Mouse (Mus musculus) neural tube, embryonic 14.5 days (tissue): ENCODE measurements at regions not wholly inside any gene's neighbourhood (a gene's known extent, or its start where the extent isn't known, plus 50 kb on each side); places are given as distances from the start of the nearest gene placed in this dataset.
A peak's percentile ranks its signal among the peaks of the same experiment; 100 is the strongest.

Source experiments
- ATAC-seq: fragments of 200-750 bp; cut with Nextera tagmentation; 2 replicates; pipeline ENCODE4 v1.8.0; 2017; ENCODE audit warnings: low read depth, mild to moderate bottlenecking, moderate TSS enrichment, moderate library complexity
- H3K27ac ChIP-seq: fragments of 300-500 bp; sonication (generic); 2 replicates; pipeline ENCODE4 v1.5.1; 2014; ENCODE audit warnings: low read depth, mild to moderate bottlenecking, control low read depth, low read length, moderate library complexity, mixed read lengths
- H3K27me3 ChIP-seq: fragments of 300-500 bp; sonication (generic); 2 replicates; pipeline ENCODE4 v1.6.1; 2014; ENCODE audit warnings: low read length; ENCODE audit not compliant: control insufficient read depth, insufficient read depth
- H3K36me3 ChIP-seq: fragments of 300-500 bp; sonication (generic); 2 replicates; pipeline ENCODE4 v1.6.1; 2014; ENCODE audit warnings: low read length, mixed read lengths; ENCODE audit not compliant: control insufficient read depth, insufficient read depth
- H3K4me1 ChIP-seq: fragments of 300-500 bp; sonication (generic); 2 replicates; pipeline ENCODE4 v1.6.1; 2014; ENCODE audit warnings: low read length; ENCODE audit not compliant: control insufficient read depth, insufficient read depth
- H3K4me2 ChIP-seq: fragments of 300-500 bp; sonication (generic); 2 replicates; pipeline ENCODE4 v1.6.1; 2014; ENCODE audit warnings: mild to moderate bottlenecking, low read depth, low read length, control low read depth
- H3K4me3 ChIP-seq: fragments of 300-500 bp; sonication (generic); 2 replicates; pipeline ENCODE4 v1.5.1; 2014; ENCODE audit warnings: low read depth, low read length, control low read depth, mixed read lengths
- H3K9ac ChIP-seq: fragments of 300-500 bp; sonication (generic); replicated peaks from 2 replicates; pipeline ENCODE4 v1.6.1; 2014; ENCODE audit warnings: low read depth, mild to moderate bottlenecking, control low read depth, low read length, mixed read lengths
- H3K9me3 ChIP-seq: fragments of 300-500 bp; sonication (generic); 2 replicates; pipeline ENCODE4 v1.6.1; 2016; ENCODE audit warnings: low read length; ENCODE audit not compliant: control insufficient read depth
- WGBS: fragments of 180-500 bp; shearing (Covaris S2); extraction: QIAGEN DNeasy Blood & Tissue Kit; methylation state at CpG from one replicate; pipeline ENCODE4 v1.1.7; 2014; 5-methylcytosine and 5-hydroxymethylcytosine counted together

GRCm38 (mm10) chr15:96769751-96770150, 70.2 kb upstream of the Slc38a2 start:
- Histone ChIP-seq H3K4me1 (no peaks in the 10 kb centered on the region), H3K9ac (no peak overlapping the region), H3K36me3 (no peaks in the 10 kb centered on the region), H3K9me3 (no peaks in the 10 kb centered on the region), H3K4me3 (no peak overlapping the region), H3K27me3 (no peaks in the 10 kb centered on the region), H3K4me2 (no peak overlapping the region), H3K27ac (no peak overlapping the region)
- ATAC-seq = no peak
- WGBS = 89% methylated on average over 11 of the region's 11 CpGs

GRCm38 (mm10) chr15:96768301-96768993, 68.9 kb upstream of the Slc38a2 start:
- peak; percentile 41; the same call in 1 of the 2 replicates for ATAC-seq
- WGBS = 76% methylated on average over 19 of the region's 19 CpGs

GRCm38 (mm10) chr15:96767188-96767587, 67.7 kb upstream of the Slc38a2 start:
- H3K4me3 ChIP-seq = no peak overlapping the region
- no peak overlapping the region for H3K27ac ChIP-seq
- H3K9ac ChIP-seq = no peak overlapping the region
- H3K36me3 ChIP-seq = no peaks in the 10 kb centered on the region
- H3K27me3 ChIP-seq = no peaks in the 10 kb centered on the region
- no peak overlapping the region for H3K4me2 ChIP-seq
- ATAC-seq = no peak
- no peaks in the 10 kb centered on the region for H3K9me3 ChIP-seq
- WGBS = 92% methylated on average over 5 of the region's 5 CpGs
- no peaks in the 10 kb centered on the region for H3K4me1 ChIP-seq

More at GRCm38 (mm10) chr15:96768301-96768993, 68.9 kb upstream of the Slc38a2 start:
- no peak overlapping the region for H3K27ac ChIP-seq
- no peak overlapping the region for H3K9ac ChIP-seq
- H3K36me3 ChIP-seq = no peaks in the 10 kb centered on the region
- H3K4me3 ChIP-seq = no peak overlapping the region
- no peak overlapping the region for H3K4me2 ChIP-seq
- no peaks in the 10 kb centered on the region for H3K9me3 ChIP-seq
- H3K27me3 ChIP-seq = no peaks in the 10 kb centered on the region
- no peaks in the 10 kb centered on the region for H3K4me1 ChIP-seq

GRCm38 (mm10) chr15:96766238-96766637, 66.7 kb upstream of the Slc38a2 start:
- Histone ChIP-seq H3K9me3 (no peaks in the 10 kb centered on the region), H3K36me3 (no peaks in the 10 kb centered on the region), H3K4me3 (no peak overlapping the region), H3K27ac (no peak overlapping the region), H3K4me2 (no peak overlapping the region), H3K4me1 (no peaks in the 10 kb centered on the region), H3K27me3 (no peaks in the 10 kb centered on the region), H3K9ac (no peak overlapping the region)
- 98% methylated on average over 9 of the region's 9 CpGs for WGBS
- ATAC-seq = no peak

GRCm38 (mm10) chr15:96763611-96764010, 64.1 kb upstream of the Slc38a2 start:
- Histone ChIP-seq H3K27ac (no peak overlapping the region), H3K36me3 (no peaks in the 10 kb centered on the region), H3K4me3 (no peak overlapping the region), H3K9ac (no peak overlapping the region), H3K27me3 (no peaks in the 10 kb centered on the region), H3K4me2 (no peak overlapping the region), H3K4me1 (no peaks in the 10 kb centered on the region), H3K9me3 (no peaks in the 10 kb centered on the region)
- 81% methylated on average over 1 of the region's 1 CpGs for WGBS
- ATAC-seq = no peak

- H3K4me1 ChIP-seq = no peaks in the 10 kb centered on the region
- no peak overlapping the region for H3K4me3 ChIP-seq
- H3K27ac ChIP-seq = no peak overlapping the region
- H3K9ac ChIP-seq = no peak overlapping the region
- H3K9me3 ChIP-seq = no peaks in the 10 kb centered on the region
- H3K36me3 ChIP-seq = no peaks in the 10 kb centered on the region
- ATAC-seq = no peak
- H3K27me3 ChIP-seq = no peaks in the 10 kb centered on the region
- H3K4me2 ChIP-seq = no peak overlapping the region
- WGBS = 57% methylated on average over 13 of the region's 13 CpGs
These were observed 59.8 kb upstream of the Slc38a2 start for GRCm38 (mm10) chr15:96759078-96759995.

- Histone ChIP-seq H3K27ac (no peak overlapping the region), H3K4me3 (no peak overlapping the region)
- WGBS = 90% methylated on average over 9 of the region's 9 CpGs
These were observed 58.1 kb upstream of the Slc38a2 start for GRCm38 (mm10) chr15:96757446-96758198.

GRCm38 (mm10) chr15:96756456-96756855, 56.9 kb upstream of the Slc38a2 start:
- WGBS = 82% methylated on average over 7 of the region's 7 CpGs
- H3K4me2 ChIP-seq = no peak overlapping the region
- H3K4me3 ChIP-seq = no peak overlapping the region
- no peaks in the 10 kb centered on the region for H3K36me3 ChIP-seq
- no peak overlapping the region for H3K27ac ChIP-seq
- H3K9me3 ChIP-seq = no peaks in the 10 kb centered on the region
- no peaks in the 10 kb centered on the region for H3K4me1 ChIP-seq
- no peak overlapping the region for H3K9ac ChIP-seq
- H3K27me3 ChIP-seq = no peaks in the 10 kb centered on the region
- ATAC-seq = no peak

More at GRCm38 (mm10) chr15:96757446-96758198, 58.1 kb upstream of the Slc38a2 start:
- no peak for ATAC-seq
- H3K4me2 ChIP-seq = no peak overlapping the region
- no peaks in the 10 kb centered on the region for H3K27me3 ChIP-seq
- no peaks in the 10 kb centered on the region for H3K9me3 ChIP-seq
- no peaks in the 10 kb centered on the region for H3K36me3 ChIP-seq
- H3K4me1 ChIP-seq = no peaks in the 10 kb centered on the region
- H3K9ac ChIP-seq = no peak overlapping the region
